Mouse (Mus musculus) heart, postnatal 0 days (tissue): ENCODE measurements around the gene Gm527.

Experiments used
- CTCF ChIP-seq: IDR thresholded peaks from 2 replicates; pipeline ENCODE4 v1.5.1; 2016; ENCODE audit warnings: antibody characterized with exemption, control low read depth, low read depth
- EP300 ChIP-seq: IDR thresholded peaks from 2 replicates; pipeline ENCODE4 v1.6.1; 2016; ENCODE audit warnings: antibody characterized with exemption, low read depth

- TF ChIP-seq CTCF (no peak), EP300 (no peak; the same call in 1 of the 2 replicates)
Measured at GRCm38 (mm10) chr12:64965124-64966026, 47.7 kb downstream of the Gm527 start, which contains the start of the genes Klhl28 and Togaram1.
